Mouse (Mus musculus) ES-E14 (cell line): ENCODE results near the gene Ctrc. TPM values are rescaled to one million over a fixed set of nuclear protein-coding genes. Genes with fewer than 3 reads are reported as not detected.

Source experiments
- DNase-seq: peaks from one replicate; pipeline ENCODE4 v3.0.0-alpha.2; 2013; ENCODE audit warnings: low read depth, low spot score
- H3K27ac ChIP-seq: 2 replicates; pipeline ENCODE4 v1.5.1; 2012; ENCODE audit warnings: low read depth, mild to moderate bottlenecking, low read length, moderate library complexity, mixed read lengths; ENCODE audit not compliant: poor library complexity, insufficient read depth, severe bottlenecking
- H3K36me3 ChIP-seq: 2 replicates; pipeline ENCODE4 v1.6.1; 2012; ENCODE audit warnings: mild to moderate bottlenecking, low read length, moderate library complexity, mixed read lengths; ENCODE audit not compliant: control insufficient read depth, poor library complexity, insufficient read depth, severe bottlenecking
- H3K4me1 ChIP-seq, 2 experiments: fragments of 150-350 bp in 1 of 2; sonication (generic) in 1 of 2; 2 replicates each; pipeline ENCODE4 v1.6.1; 2012; ENCODE audit warnings: low read length in 2 of 2, mild to moderate bottlenecking in 1 of 2, mixed read lengths in 1 of 2; ENCODE audit not compliant: control insufficient read depth in 2 of 2, insufficient read depth in 2 of 2, poor library complexity in 1 of 2
- H3K4me3 ChIP-seq, 2 experiments: fragments of 150-350 bp in 1 of 2; sonication (generic) in 1 of 2; 2 replicates each; pipeline ENCODE4 v1.5.1; 2012; ENCODE audit warnings: low read length in 2 of 2, low read depth in 1 of 2, mild to moderate bottlenecking in 1 of 2, mixed read lengths in 1 of 2; ENCODE audit not compliant: insufficient read depth in 1 of 2, poor library complexity in 1 of 2, severe bottlenecking in 1 of 2
- H3K9ac ChIP-seq: 2 replicates; pipeline ENCODE4 v1.6.1; 2012; ENCODE audit warnings: low read depth, mild to moderate bottlenecking, low read length, mixed read lengths; ENCODE audit not compliant: poor library complexity, insufficient read depth, severe bottlenecking
- H3K9me3 ChIP-seq: fragments of 150-350 bp; sonication (generic); 2 replicates; pipeline ENCODE4 v1.6.1; 2012; ENCODE audit warnings: low read depth, mild to moderate bottlenecking, low read length; ENCODE audit not compliant: control insufficient read depth, insufficient read depth
- CHD2 ChIP-seq: IDR thresholded peaks from 2 replicates; pipeline ENCODE4 v1.6.1; 2014; ENCODE audit warnings: mild to moderate bottlenecking, low read depth, low read length, inconsistent platforms
- HCFC1 ChIP-seq: IDR thresholded peaks from 2 replicates; pipeline ENCODE4 v1.6.1; 2012; ENCODE audit warnings: low read length, inconsistent platforms, borderline replicate concordance; ENCODE audit not compliant: insufficient read depth
- MAFK ChIP-seq: IDR thresholded peaks from 2 replicates; pipeline ENCODE4 v1.6.1; 2014; ENCODE audit warnings: mild to moderate bottlenecking, low read depth, low read length, inconsistent platforms; ENCODE audit not compliant: insufficient read depth
- ZC3H11A ChIP-seq: IDR thresholded peaks from 2 replicates; pipeline ENCODE4 v1.6.1; 2012; ENCODE audit warnings: low read depth, mild to moderate bottlenecking, inconsistent platforms, low read length, borderline replicate concordance
- ZNF384 ChIP-seq: IDR thresholded peaks from 2 replicates; pipeline ENCODE4 v1.6.1; 2012; ENCODE audit warnings: low read depth, low read length, inconsistent platforms
- in situ Hi-C, 2 experiments: fragments of 600-800 bp; cut with MboI; formaldehyde crosslinking; loops; one replicate each; pipeline ENCODE4 v1.15.1; 2025; ENCODE audit warnings: low sequenced_read_pairs in 2 of 2, inconsistent platforms in 1 of 2; ENCODE audit not compliant: unreplicated experiment in 2 of 2
- total RNA-seq: library from RNA; depleted of rRNA; stranded (reverse); fragments of 300-350 nt; gene quantifications from 2 replicates; pipeline ENCODE4 v1.2.3, GENCODE M21; 2012

Gene Ctrc
- total RNA-seq, 1 experiment, result not detected

GRCm38 (mm10) chr4:141789564-141790218 lies 56.5 kb downstream of the Ctrc start:
- no peaks in the 10 kb centered on the region for H3K9me3 ChIP-seq
- no peak overlapping the region for H3K27ac ChIP-seq
- TF ChIP-seq MAFK (no peak), CHD2 (no peak), ZNF384 (no peak), HCFC1 (no peak), ZC3H11A (no peak)
- no peak for DNase-seq
- H3K4me3 ChIP-seq, result peak overlapping the region; percentile 59 to 81
- peaks cover 2 to 3% of the 10 kb centered on the region in 2 experiments; a peak in 2 of 4 replicates for H3K4me1 ChIP-seq
- in situ Hi-C loops, result no loop called here
- peak overlapping the region; percentile 90 for H3K9ac ChIP-seq
- no peaks in the 10 kb centered on the region for H3K36me3 ChIP-seq

- no peak for DNase-seq
- Histone ChIP-seq H3K36me3 (peaks cover 2% of the 10 kb centered on the region; the same call in 1 of the 2 replicates), H3K4me3 (no peak overlapping the region), H3K4me1 (peaks cover 0 to 2% of the 10 kb centered on the region in 2 experiments; a peak in 1 of 4 replicates), H3K9me3 (no peaks in the 10 kb centered on the region), H3K27ac (no peak overlapping the region), H3K9ac (no peak overlapping the region)
- in situ Hi-C loops, result no loop called here
- TF ChIP-seq ZNF384 (no peak), MAFK (no peak), HCFC1 (no peak), ZC3H11A (no peak), CHD2 (no peak)
Observed at GRCm38 (mm10) chr4:141787462-141787861, 58.7 kb downstream of the Ctrc start.

- Histone ChIP-seq H3K36me3 (peaks cover 2% of the 10 kb centered on the region; the same call in 1 of the 2 replicates), H3K27ac (no peak overlapping the region), H3K9ac (no peak overlapping the region), H3K4me1 (peaks cover 0 to 2% of the 10 kb centered on the region in 2 experiments; a peak in 1 of 4 replicates), H3K9me3 (no peaks in the 10 kb centered on the region), H3K4me3 (no peak overlapping the region)
- TF ChIP-seq CHD2 (no peak), ZC3H11A (no peak), MAFK (no peak), ZNF384 (no peak), HCFC1 (no peak)
- in situ Hi-C loops, result no loop called here
- no peak for DNase-seq
Observed at GRCm38 (mm10) chr4:141787046-141787445, 59.1 kb downstream of the Ctrc start.

- no peak for DNase-seq
- Histone ChIP-seq H3K9me3 (no peaks in the 10 kb centered on the region), H3K27ac (no peak overlapping the region), H3K9ac (no peak overlapping the region), H3K4me3 (no peak overlapping the region), H3K36me3 (peaks cover 6% of the 10 kb centered on the region), H3K4me1 (peaks cover 0 to 2% of the 10 kb centered on the region in 2 experiments; a peak in 1 of 4 replicates)
- in situ Hi-C loops, result no loop called here
- TF ChIP-seq MAFK (no peak), ZNF384 (no peak), ZC3H11A (no peak), HCFC1 (no peak), CHD2 (no peak)
Observed at GRCm38 (mm10) chr4:141786141-141786540, 60.0 kb downstream of the Ctrc start.
